Mouse (Mus musculus): ENCODE measurements around the gene Heatr9.

DNA sequence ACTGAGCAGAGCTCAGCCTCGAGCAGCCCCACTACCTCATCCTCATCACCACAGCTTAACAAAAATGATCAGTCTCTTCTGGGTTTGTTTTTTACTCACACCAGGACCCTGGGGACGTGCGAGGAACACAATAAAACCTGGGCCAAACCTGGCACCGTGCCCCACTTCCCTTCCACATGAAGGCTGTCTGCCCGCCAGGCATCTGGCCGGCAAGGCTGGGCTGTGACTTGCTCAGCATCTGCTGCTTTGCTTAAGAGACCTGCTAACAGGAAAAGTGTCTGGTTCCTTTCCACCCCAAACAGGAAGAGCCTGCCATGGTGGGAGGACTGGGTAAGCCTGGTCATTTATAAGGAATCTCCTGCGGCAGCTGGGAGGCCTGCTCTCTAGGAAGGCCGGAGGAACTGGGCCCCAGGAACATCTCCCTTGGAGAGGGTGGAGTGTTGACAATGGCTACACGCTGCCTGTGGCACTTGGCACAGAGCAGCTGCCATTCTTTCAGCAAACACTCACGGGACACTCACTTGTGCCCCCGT, 54.8 kb downstream of the Heatr9 start:
- no peak for TF ChIP-seq POLR2A (IDR thresholded peaks at IDR 0.05; ENCODE audit: low read depth, low read length)
- no peak for TF ChIP-seq CTCF (conservative IDR thresholded peaks at IDR 0.05; ENCODE audit: insufficient read depth, insufficient read length, low read depth, low read length)
